Mouse (Mus musculus): ENCODE results near the gene Gjd3. TPM values are rescaled to one million over a fixed set of nuclear protein-coding genes. Genes with fewer than 3 reads are reported as not detected.
"Not testable (repeated sequence)": the region's sequence is repeated elsewhere in the genome, so short reads cannot be mapped to it uniquely, and the experiment has no call there.

Gene Gjd3
- polyA plus RNA-seq, 1 experiment from 2014 or later: 0.22 TPM

- H3K27me3 ChIP-seq (replicated peaks; ENCODE audit: control insufficient read depth, insufficient read depth, low read length); H3K4me1 ChIP-seq (replicated peaks; ENCODE audit: control insufficient read depth, insufficient read depth, low read length); DNase-seq (ENCODE audit: low spot score); H3K9me3 ChIP-seq (ENCODE audit: control insufficient read depth, low read length); H3K4me3 ChIP-seq (ENCODE audit: low read depth, low read length); H3K4me2 ChIP-seq (ENCODE audit: low read length); H3K9ac ChIP-seq (ENCODE audit: low read length); H3K27ac ChIP-seq (ENCODE audit: low read depth); ATAC-seq (replicated peaks; ENCODE audit: low FRiP score, low TSS enrichment, low read depth): not testable (repeated sequence)
- peaks cover 29% of the 10 kb centered on the region for H3K36me3 ChIP-seq (ENCODE audit: control insufficient read depth, insufficient read depth, low read length)
- WGBS: 88% methylated on average over 4 of the region's 6 CpGs
These were observed 5.4 kb upstream of the Gjd3 start for GRCm38 (mm10) chr11:98988260-98988659.

DNA sequence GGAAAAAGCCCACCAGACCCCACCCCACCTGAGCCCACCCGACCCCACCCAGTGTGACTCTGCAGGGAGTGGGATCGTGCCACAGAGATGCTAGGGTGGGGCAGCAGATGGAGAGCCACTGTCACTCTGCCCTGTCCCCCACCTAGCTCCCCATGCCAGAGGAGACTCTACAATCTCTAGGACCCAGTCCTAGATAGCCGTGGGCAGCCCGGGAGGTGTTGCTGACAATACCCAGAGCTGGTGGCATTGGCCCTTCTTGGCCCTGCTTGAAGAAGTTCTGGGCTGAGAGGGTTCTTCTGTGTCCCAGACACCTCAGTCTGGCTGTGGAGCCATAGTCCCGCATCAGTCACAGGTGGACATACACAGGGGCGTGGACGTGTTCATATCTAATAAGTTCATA, 2.7 kb upstream of the Gjd3 start:
- H3K27ac ChIP-seq (ENCODE audit: low read depth): no peak overlapping the region
- 0 out of 2 replicates have a peak, but pooled peaks cover 3% of the 10 kb centered on the region for H3K4me1 ChIP-seq (replicated peaks; ENCODE audit: control insufficient read depth, insufficient read depth, low read length)
- H3K4me2 ChIP-seq (ENCODE audit: low read length): no peak overlapping the region
- ATAC-seq (replicated peaks; ENCODE audit: low FRiP score, low TSS enrichment, low read depth) (no peak), DNase-seq (ENCODE audit: low spot score) (no peak)
- no peaks in the 10 kb centered on the region for H3K9me3 ChIP-seq (ENCODE audit: control insufficient read depth, low read length)
- WGBS: 91% methylated on average over 7 of the region's 7 CpGs
- H3K36me3 ChIP-seq (ENCODE audit: control insufficient read depth, insufficient read depth, low read length): peaks cover 3% of the 10 kb centered on the region; the same call in 1 of the 2 replicates
- H3K9ac ChIP-seq (ENCODE audit: low read length): no peak overlapping the region
- no peak overlapping the region for H3K4me3 ChIP-seq (ENCODE audit: low read depth, low read length)
- H3K27me3 ChIP-seq (replicated peaks; ENCODE audit: control insufficient read depth, insufficient read depth, low read length): 0 out of 2 replicates have a peak, but pooled peaks cover 2% of the 10 kb centered on the region

GRCm38 (mm10) chr11:98983551-98983950, 735 bp upstream of the Gjd3 start:
- 54% methylated on average over 8 of the region's 8 CpGs for WGBS
- no peak overlapping the region for H3K4me3 ChIP-seq (ENCODE audit: low read depth, low read length)
- 0 out of 2 replicates have a peak, but pooled peaks cover 3% of the 10 kb centered on the region for H3K4me1 ChIP-seq (replicated peaks; ENCODE audit: control insufficient read depth, insufficient read depth, low read length)
- no peak overlapping the region for H3K4me2 ChIP-seq (ENCODE audit: low read length)
- H3K36me3 ChIP-seq (ENCODE audit: control insufficient read depth, insufficient read depth, low read length): no peaks in the 10 kb centered on the region
- H3K27ac ChIP-seq (ENCODE audit: low read depth): no peak overlapping the region
- ATAC-seq (replicated peaks; ENCODE audit: low FRiP score, low TSS enrichment, low read depth): no peak
- H3K9ac ChIP-seq (ENCODE audit: low read length): no peak overlapping the region
- H3K9me3 ChIP-seq (ENCODE audit: control insufficient read depth, low read length): no peaks in the 10 kb centered on the region
- DNase-seq (ENCODE audit: low spot score): no peak
- 0 out of 2 replicates have a peak, but pooled peaks cover 2% of the 10 kb centered on the region for H3K27me3 ChIP-seq (replicated peaks; ENCODE audit: control insufficient read depth, insufficient read depth, low read length)

- Histone ChIP-seq H3K4me2 (ENCODE audit: low read length) (peak overlapping the region; percentile 99), H3K27me3 (replicated peaks; ENCODE audit: control insufficient read depth, insufficient read depth, low read length) (0 out of 2 replicates have a peak, but pooled peaks cover 2% of the 10 kb centered on the region), H3K4me3 (ENCODE audit: low read depth, low read length) (peak overlapping the region; percentile 53), H3K36me3 (ENCODE audit: control insufficient read depth, insufficient read depth, low read length) (no peaks in the 10 kb centered on the region), H3K9ac (ENCODE audit: low read length) (peak overlapping the region; percentile 36), H3K4me1 (replicated peaks; ENCODE audit: control insufficient read depth, insufficient read depth, low read length) (0 out of 2 replicates have a peak, but pooled peaks cover 3% of the 10 kb centered on the region), H3K9me3 (ENCODE audit: control insufficient read depth, low read length) (no peaks in the 10 kb centered on the region), H3K27ac (ENCODE audit: low read depth) (0 out of 2 replicates have a peak overlapping the region, but pooled peaks have one; percentile 9)
- WGBS: under 1% methylated on average over 94 of the region's 94 CpGs
- ATAC-seq (replicated peaks; ENCODE audit: low FRiP score, low TSS enrichment, low read depth) (peak; percentile 69), DNase-seq (ENCODE audit: low spot score) (peak; percentile 80)
These were observed 631 bp downstream of the Gjd3 start for GRCm38 (mm10) chr11:98981997-98982772.

DNA sequence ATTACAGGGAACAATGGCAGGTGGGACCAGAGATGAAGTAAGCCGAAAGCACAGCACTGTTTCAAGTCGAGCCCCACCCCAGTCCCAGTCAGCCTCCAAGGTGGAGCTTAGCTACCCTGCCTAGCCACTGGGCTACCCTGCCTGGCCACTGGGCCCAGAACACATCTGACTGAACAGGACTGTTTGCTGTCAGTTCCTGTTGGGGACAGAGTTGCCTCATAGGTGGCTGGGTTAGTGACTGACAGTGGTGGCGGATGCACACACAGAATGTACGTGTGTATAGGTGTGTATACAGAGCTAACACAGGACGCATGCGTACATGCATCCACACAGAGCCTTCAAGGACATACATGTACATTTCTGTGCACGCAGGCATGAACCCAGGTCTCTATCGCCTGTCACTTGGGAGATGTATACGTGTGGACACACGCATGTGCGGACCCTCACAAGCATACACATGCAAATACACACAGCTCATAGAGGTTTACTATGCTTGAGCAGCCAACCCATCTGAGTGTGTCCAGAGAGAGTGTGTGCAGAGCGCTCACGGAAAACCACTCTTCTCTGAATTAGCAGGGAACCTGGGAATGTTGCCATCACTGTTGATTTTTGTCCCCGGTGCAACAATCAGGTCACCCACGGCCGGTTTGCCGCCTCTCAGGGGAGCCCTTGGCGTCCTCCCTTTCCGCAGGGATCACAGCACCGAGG, 1.4 kb downstream of the Gjd3 start:
- Histone ChIP-seq H3K4me2 (ENCODE audit: low read length) (peak overlapping the region; percentile 99), H3K4me1 (replicated peaks; ENCODE audit: control insufficient read depth, insufficient read depth, low read length) (0 out of 2 replicates have a peak, but pooled peaks cover 3% of the 10 kb centered on the region), H3K27me3 (replicated peaks; ENCODE audit: control insufficient read depth, insufficient read depth, low read length) (0 out of 2 replicates have a peak, but pooled peaks cover 2% of the 10 kb centered on the region), H3K9ac (ENCODE audit: low read length) (peak overlapping the region; percentile 36; the same call in 1 of the 2 replicates), H3K4me3 (ENCODE audit: low read depth, low read length) (peak overlapping the region; percentile 53), H3K36me3 (ENCODE audit: control insufficient read depth, insufficient read depth, low read length) (no peaks in the 10 kb centered on the region), H3K27ac (ENCODE audit: low read depth) (0 out of 2 replicates have a peak overlapping the region, but pooled peaks have one; percentile 9), H3K9me3 (ENCODE audit: control insufficient read depth, low read length) (no peaks in the 10 kb centered on the region)
- peak; percentile 58 for DNase-seq (ENCODE audit: low spot score)
- ATAC-seq (replicated peaks; ENCODE audit: low FRiP score, low TSS enrichment, low read depth): 0 out of 2 replicates have a peak, but pooled peaks have one; percentile 16
- WGBS: 32% methylated on average over 20 of the region's 20 CpGs

- WGBS: 78% methylated on average over 4 of the region's 5 CpGs
- DNase-seq (ENCODE audit: low spot score): no peak
- H3K4me2 ChIP-seq (ENCODE audit: low read length): no peak overlapping the region
- 0 out of 2 replicates have a peak, but pooled peaks cover 5% of the 10 kb centered on the region for H3K9me3 ChIP-seq (ENCODE audit: control insufficient read depth, low read length)
- no peak for ATAC-seq (replicated peaks; ENCODE audit: low FRiP score, low TSS enrichment, low read depth)
- H3K27ac ChIP-seq (ENCODE audit: low read depth): no peak overlapping the region
- 0 out of 2 replicates have a peak, but pooled peaks cover 2% of the 10 kb centered on the region for H3K27me3 ChIP-seq (replicated peaks; ENCODE audit: control insufficient read depth, insufficient read depth, low read length)
- H3K4me3 ChIP-seq (ENCODE audit: low read depth, low read length): no peak overlapping the region
- H3K9ac ChIP-seq (ENCODE audit: low read length): no peak overlapping the region
- H3K4me1 ChIP-seq (replicated peaks; ENCODE audit: control insufficient read depth, insufficient read depth, low read length): 0 out of 2 replicates have a peak, but pooled peaks cover 3% of the 10 kb centered on the region
- H3K36me3 ChIP-seq (ENCODE audit: control insufficient read depth, insufficient read depth, low read length): peaks cover 9% of the 10 kb centered on the region
These were observed 3.5 kb downstream of the Gjd3 start for GRCm38 (mm10) chr11:98979356-98979755.

- DNase-seq (ENCODE audit: low spot score): no peak
- Histone ChIP-seq H3K36me3 (ENCODE audit: control insufficient read depth, insufficient read depth, low read length) (peaks cover 17% of the 10 kb centered on the region), H3K9me3 (ENCODE audit: control insufficient read depth, low read length) (0 out of 2 replicates have a peak, but pooled peaks cover 5% of the 10 kb centered on the region), H3K4me3 (ENCODE audit: low read depth, low read length) (no peak overlapping the region), H3K4me2 (ENCODE audit: low read length) (no peak overlapping the region), H3K4me1 (replicated peaks; ENCODE audit: control insufficient read depth, insufficient read depth, low read length) (0 out of 2 replicates have a peak, but pooled peaks cover 3% of the 10 kb centered on the region), H3K9ac (ENCODE audit: low read length) (no peak overlapping the region), H3K27me3 (replicated peaks; ENCODE audit: control insufficient read depth, insufficient read depth, low read length) (0 out of 2 replicates have a peak, but pooled peaks cover 2% of the 10 kb centered on the region), H3K27ac (ENCODE audit: low read depth) (no peak overlapping the region)
- WGBS: 62% methylated on average over 15 of the region's 15 CpGs
- ATAC-seq (replicated peaks; ENCODE audit: low FRiP score, low TSS enrichment, low read depth): no peak
These were observed 4.2 kb downstream of the Gjd3 start for GRCm38 (mm10) chr11:98978526-98979148.

Data from intestine, embryonic 14.5 days (tissue).